Mouse (Mus musculus) 3T3-L1 (cell line): ENCODE results near the gene Cox19.
A peak's percentile ranks its signal among the peaks of the same experiment; 100 is the strongest.
"Not testable (repeated sequence)": the region's sequence is repeated elsewhere in the genome, so short reads cannot be mapped to it uniquely, and the experiment has no call there.

ENCODE experiments used
- DNase-seq: peaks from one replicate; pipeline ENCODE4 v3.0.0-alpha.2; 2015; ENCODE audit warnings: low read depth, low spot score

The Cox19 gene

GRCm38 (mm10) chr5:139363858-139364257, 12.6 kb upstream of the Cox19 start:
- no peak for DNase-seq

GRCm38 (mm10) chr5:139359244-139359643, 8.0 kb upstream of the Cox19 start:
- no peak for DNase-seq

GRCm38 (mm10) chr5:139358653-139359052, 7.4 kb upstream of the Cox19 start:
- peak; percentile 83 for DNase-seq

- peak; percentile 92 for DNase-seq
Measured at GRCm38 (mm10) chr5:139355235-139355772, 4.1 kb upstream of the Cox19 start.

GRCm38 (mm10) chr5:139353946-139354345, 2.7 kb upstream of the Cox19 start:
- DNase-seq = no peak

- DNase-seq = peak; percentile 67
Measured at GRCm38 (mm10) chr5:139353496-139353895, 2.3 kb upstream of the Cox19 start.

- DNase-seq = no peak
Measured at GRCm38 (mm10) chr5:139352317-139352716, 1.1 kb upstream of the Cox19 start, which contains the start of gene Cyp2w1. Gene Cyp2w1, plus strand, starts transcription at chr5:139352617.

- no peak for DNase-seq
Measured at GRCm38 (mm10) chr5:139351628-139352027, 410 bp upstream of the Cox19 start.

- DNase-seq = no peak
Measured at GRCm38 (mm10) chr5:139349713-139350112, 1.5 kb downstream of the Cox19 start.

GRCm38 (mm10) chr5:139347225-139347624, 4.0 kb downstream of the Cox19 start:
- DNase-seq = peak; percentile 38

GRCm38 (mm10) chr5:139345364-139345714, 5.9 kb downstream of the Cox19 start:
- no peak for DNase-seq

GRCm38 (mm10) chr5:139344687-139345363, 6.4 kb downstream of the Cox19 start:
- peak; percentile 98 for DNase-seq

- peak; percentile 97 for DNase-seq
Measured at GRCm38 (mm10) chr5:139344021-139344686, 7.1 kb downstream of the Cox19 start.

- DNase-seq = no peak
Measured at GRCm38 (mm10) chr5:139338891-139339290, 12.3 kb downstream of the Cox19 start.

- no peak for DNase-seq
Measured at GRCm38 (mm10) chr5:139338403-139338802, 12.8 kb downstream of the Cox19 start.

- DNase-seq = no peak
Measured at GRCm38 (mm10) chr5:139337826-139338370, 13.3 kb downstream of the Cox19 start.

- DNase-seq = no peak
Measured at GRCm38 (mm10) chr5:139335634-139336033, 15.6 kb downstream of the Cox19 start.

- DNase-seq = not testable (repeated sequence)
Measured at GRCm38 (mm10) chr5:139334394-139334793, 16.8 kb downstream of the Cox19 start.

- DNase-seq = no peak
Measured at GRCm38 (mm10) chr5:139333301-139334013, 17.8 kb downstream of the Cox19 start.

- no peak for DNase-seq
Measured at GRCm38 (mm10) chr5:139332590-139333272, 18.5 kb downstream of the Cox19 start.

GRCm38 (mm10) chr5:139331742-139332141, 19.5 kb downstream of the Cox19 start:
- peak; percentile 93 for DNase-seq
